Mouse (Mus musculus) midbrain, embryonic 14.5 days (tissue): ENCODE results near the gene Prrg2. TPM values are rescaled to one million over a fixed set of nuclear protein-coding genes. Genes with fewer than 3 reads are reported as not detected.

ENCODE experiments used
- ATAC-seq: fragments of 200-750 bp; cut with Nextera tagmentation; 2 replicates; pipeline ENCODE4 v1.8.0; 2017; ENCODE audit warnings: moderate number of reproducible peaks, moderate library complexity; ENCODE audit not compliant: low FRiP score, low TSS enrichment
- DNase-seq: peaks from one replicate; pipeline ENCODE4 v3.0.0-alpha.2; 2015
- H3K27ac ChIP-seq: fragments of 300-500 bp; sonication (generic); replicated peaks from 2 replicates; pipeline ENCODE4 v1.5.1; 2014; ENCODE audit warnings: mild to moderate bottlenecking, low read depth, low read length, moderate library complexity
- H3K27me3 ChIP-seq: fragments of 300-500 bp; sonication (generic); 2 replicates; pipeline ENCODE4 v1.6.1; 2014; ENCODE audit warnings: low read length, control low read depth, mixed read lengths; ENCODE audit not compliant: control insufficient read depth, insufficient read depth
- H3K36me3 ChIP-seq: fragments of 300-500 bp; sonication (generic); 2 replicates; pipeline ENCODE4 v1.6.1; 2014; ENCODE audit warnings: low read length, control low read depth; ENCODE audit not compliant: control insufficient read depth, insufficient read depth
- H3K4me1 ChIP-seq: fragments of 300-500 bp; sonication (generic); 2 replicates; pipeline ENCODE4 v1.6.1; 2014; ENCODE audit warnings: mild to moderate bottlenecking, antibody characterized with exemption, low read length, control low read depth; ENCODE audit not compliant: control insufficient read depth, insufficient read depth
- H3K4me2 ChIP-seq: fragments of 300-500 bp; sonication (generic); 2 replicates; pipeline ENCODE4 v1.6.1; 2014; ENCODE audit warnings: mild to moderate bottlenecking, low read length, moderate library complexity
- H3K4me3 ChIP-seq: fragments of 300-500 bp; sonication (generic); replicated peaks from 2 replicates; pipeline ENCODE4 v1.5.1; 2014; ENCODE audit warnings: low read depth, low read length
- H3K9ac ChIP-seq: fragments of 300-500 bp; sonication (generic); replicated peaks from 2 replicates; pipeline ENCODE4 v1.6.1; 2014; ENCODE audit warnings: mild to moderate bottlenecking, low read length, moderate library complexity
- H3K9me3 ChIP-seq: fragments of 300-500 bp; sonication (generic); 2 replicates; pipeline ENCODE4 v1.6.1; 2016; ENCODE audit warnings: low read length, control low read depth, mixed read lengths; ENCODE audit not compliant: control insufficient read depth
- WGBS: fragments of 180-500 bp; shearing (Covaris S2); extraction: QIAGEN DNeasy Blood & Tissue Kit; methylation state at CpG from one replicate; pipeline ENCODE4 v1.1.7; 2014; 5-methylcytosine and 5-hydroxymethylcytosine counted together
- polyA plus RNA-seq: library from polyadenylated mRNA; unstranded; fragments of >200 nt; fragmentation: Nextera tagmentation; extraction: Ambion mirVana; gene quantifications from 2 replicates; pipeline ENCODE4 v1.2.1, GENCODE M21; 2014

The Prrg2 gene
- polyA plus RNA-seq, 1 experiment from 2014 or later, result 12.2 TPM

- Histone ChIP-seq H3K27me3 (no peaks in the 10 kb centered on the region), H3K4me1 (peaks cover 6% of the 10 kb centered on the region; the same call in 1 of the 2 replicates), H3K9me3 (no peaks in the 10 kb centered on the region), H3K4me3 (no peak overlapping the region), H3K4me2 (no peak overlapping the region), H3K36me3 (peaks cover 63% of the 10 kb centered on the region), H3K27ac (no peak overlapping the region), H3K9ac (no peak overlapping the region)
- ATAC-seq, result no peak
- WGBS, result 94% methylated on average over 23 of the region's 23 CpGs
- no peak for DNase-seq
These were observed 13.4 kb downstream of the Prrg2 start for GRCm38 (mm10) chr7:45048923-45049657.

GRCm38 (mm10) chr7:45048001-45048890 is 14.2 kb downstream of the Prrg2 start:
- H3K9ac ChIP-seq, result no peak overlapping the region
- H3K4me1 ChIP-seq, result no peaks in the 10 kb centered on the region; the same call in 1 of the 2 replicates
- no peaks in the 10 kb centered on the region for H3K27me3 ChIP-seq
- no peak overlapping the region for H3K4me3 ChIP-seq
- ATAC-seq (no peak), DNase-seq (no peak)
- no peak overlapping the region for H3K27ac ChIP-seq
- peaks cover 72% of the 10 kb centered on the region for H3K36me3 ChIP-seq
- WGBS, result 93% methylated on average over 38 of the region's 38 CpGs
- no peaks in the 10 kb centered on the region for H3K9me3 ChIP-seq
- no peak overlapping the region for H3K4me2 ChIP-seq

GRCm38 (mm10) chr7:45047491-45047890 is 15.0 kb downstream of the Prrg2 start:
- Histone ChIP-seq H3K9me3 (no peaks in the 10 kb centered on the region), H3K27ac (no peak overlapping the region), H3K4me3 (no peak overlapping the region), H3K9ac (no peak overlapping the region), H3K4me1 (no peaks in the 10 kb centered on the region; the same call in 1 of the 2 replicates), H3K4me2 (no peak overlapping the region), H3K27me3 (no peaks in the 10 kb centered on the region), H3K36me3 (peaks cover 79% of the 10 kb centered on the region)
- WGBS, result 98% methylated on average over 14 of the region's 14 CpGs
- no peak for DNase-seq
- ATAC-seq, result no peak

DNA sequence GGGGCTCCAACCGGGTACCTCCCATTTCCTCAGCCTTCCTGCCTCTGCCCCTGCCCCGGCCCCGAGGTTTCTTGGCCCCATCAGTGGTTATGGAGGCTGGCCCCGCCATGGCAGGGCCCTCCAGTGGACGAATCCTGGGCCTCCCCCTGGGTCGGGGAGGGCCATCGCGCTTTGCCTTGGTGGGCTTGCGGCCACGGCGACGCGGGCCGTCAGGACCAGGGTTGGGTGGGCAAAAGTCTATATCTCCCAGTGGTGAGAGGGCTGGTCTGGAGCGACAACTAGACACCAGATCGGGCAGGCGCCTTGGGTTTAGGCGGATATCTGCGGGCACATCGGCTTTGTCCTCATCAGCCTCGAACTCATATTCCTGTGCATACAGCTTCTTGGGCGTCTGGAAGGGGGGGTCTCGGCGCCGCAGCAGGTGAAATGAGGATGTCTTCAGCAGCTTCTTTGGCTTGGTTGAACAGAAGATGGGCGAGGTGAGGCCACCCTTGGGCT is 15.6 kb downstream of the Prrg2 start:
- no peak for ATAC-seq
- H3K9me3 ChIP-seq, result no peaks in the 10 kb centered on the region
- peaks cover 85% of the 10 kb centered on the region for H3K36me3 ChIP-seq
- H3K4me2 ChIP-seq, result no peak overlapping the region
- no peak overlapping the region for H3K27ac ChIP-seq
- no peak overlapping the region for H3K9ac ChIP-seq
- no peak for DNase-seq
- no peaks in the 10 kb centered on the region; the same call in 1 of the 2 replicates for H3K4me1 ChIP-seq
- H3K27me3 ChIP-seq, result no peaks in the 10 kb centered on the region
- 96% methylated on average over 26 of the region's 26 CpGs for WGBS
- H3K4me3 ChIP-seq, result no peak overlapping the region

- H3K4me3 ChIP-seq, result no peak overlapping the region
- ATAC-seq (no peak), DNase-seq (no peak)
- H3K9me3 ChIP-seq, result no peaks in the 10 kb centered on the region
- no peak overlapping the region for H3K4me2 ChIP-seq
- 95% methylated on average over 22 of the region's 22 CpGs for WGBS
- no peak overlapping the region for H3K9ac ChIP-seq
- H3K4me1 ChIP-seq, result no peaks in the 10 kb centered on the region
- H3K27ac ChIP-seq, result no peak overlapping the region
- no peaks in the 10 kb centered on the region for H3K27me3 ChIP-seq
- peaks cover 96% of the 10 kb centered on the region for H3K36me3 ChIP-seq
These were observed 16.7 kb downstream of the Prrg2 start for GRCm38 (mm10) chr7:45045741-45046140.

DNA sequence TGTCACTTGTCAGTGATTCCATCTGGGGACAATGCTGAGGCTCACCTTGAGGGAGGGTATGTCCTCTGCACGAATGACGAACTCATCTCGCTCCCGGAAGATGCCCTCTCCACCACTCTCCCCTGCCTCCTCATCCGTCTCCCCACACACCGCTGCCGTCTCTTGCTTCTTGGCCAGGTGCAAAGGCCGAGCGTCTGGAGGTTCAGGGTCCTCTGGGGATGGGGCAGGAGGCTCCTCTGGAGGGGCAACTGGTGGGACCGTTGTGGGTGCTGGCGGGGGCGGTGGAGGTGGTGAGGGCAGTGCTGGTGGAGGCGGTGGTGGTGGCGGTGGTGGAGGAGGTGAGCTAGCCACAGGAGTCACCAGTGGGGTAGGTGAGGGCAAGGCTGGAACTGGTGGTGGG is 19.2 kb downstream of the Prrg2 start:
- Histone ChIP-seq H3K36me3 (peaks cover 98% of the 10 kb centered on the region), H3K4me3 (no peak overlapping the region), H3K4me2 (no peak overlapping the region), H3K27me3 (no peaks in the 10 kb centered on the region), H3K27ac (no peak overlapping the region), H3K9me3 (no peaks in the 10 kb centered on the region), H3K9ac (no peak overlapping the region), H3K4me1 (no peaks in the 10 kb centered on the region)
- no peak for DNase-seq
- no peak for ATAC-seq
- 97% methylated on average over 14 of the region's 14 CpGs for WGBS

DNA sequence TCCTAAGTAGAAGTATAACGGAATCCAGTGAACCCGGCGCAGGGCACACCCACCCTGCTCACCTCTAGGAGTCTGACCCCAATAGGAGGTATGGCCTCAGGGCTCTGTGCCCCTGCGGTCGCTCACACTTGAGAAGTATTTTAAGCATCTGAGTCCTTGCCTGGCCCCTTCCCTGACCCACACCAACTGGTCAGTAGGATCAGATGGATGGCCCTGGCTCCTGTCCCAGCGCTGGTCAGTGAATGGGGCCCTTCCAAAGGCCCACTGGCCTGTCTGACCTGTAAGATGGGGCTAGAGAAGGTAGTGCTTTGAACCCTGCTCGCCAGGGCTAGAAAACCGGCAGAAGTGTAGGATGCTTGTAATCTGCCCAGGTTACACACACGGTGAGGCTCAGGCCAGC is 21.6 kb downstream of the Prrg2 start:
- 93% methylated on average over 9 of the region's 9 CpGs for WGBS
- Histone ChIP-seq H3K4me1 (no peaks in the 10 kb centered on the region), H3K27ac (no peak overlapping the region), H3K4me2 (no peak overlapping the region), H3K9me3 (no peaks in the 10 kb centered on the region), H3K4me3 (no peak overlapping the region), H3K36me3 (peaks cover 97% of the 10 kb centered on the region), H3K27me3 (no peaks in the 10 kb centered on the region), H3K9ac (no peak overlapping the region)
- ATAC-seq (no peak), DNase-seq (no peak)

DNA sequence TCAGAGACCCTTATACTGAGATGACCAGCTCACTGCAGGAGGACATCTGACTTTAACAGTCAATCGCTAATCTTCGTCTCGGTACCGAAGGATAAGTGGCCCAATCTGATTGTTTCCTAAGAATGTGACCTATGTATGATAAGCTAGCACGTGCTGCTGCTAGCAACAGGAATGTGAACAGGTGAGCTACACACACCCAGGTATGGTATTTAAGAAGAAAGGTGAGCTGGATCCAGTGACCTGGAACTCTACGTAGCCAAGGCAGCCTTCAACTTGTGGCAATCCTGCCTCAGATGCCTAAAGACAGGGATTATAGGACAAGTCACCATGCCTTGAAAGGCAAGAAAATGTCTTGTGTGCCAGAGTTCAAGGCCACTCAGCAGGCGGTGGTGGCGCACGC is 24.1 kb downstream of the Prrg2 start:
- WGBS, result 97% methylated on average over 9 of the region's 9 CpGs
- Histone ChIP-seq H3K27ac (no peak overlapping the region), H3K27me3 (no peaks in the 10 kb centered on the region), H3K36me3 (peaks cover 97% of the 10 kb centered on the region), H3K4me1 (no peaks in the 10 kb centered on the region), H3K4me3 (no peak overlapping the region), H3K4me2 (no peak overlapping the region), H3K9ac (no peak overlapping the region), H3K9me3 (no peaks in the 10 kb centered on the region)
- ATAC-seq (no peak), DNase-seq (no peak)
